Mouse (Mus musculus) forebrain, embryonic 14.5 days (tissue): ENCODE measurements around the gene Ppara. TPM values are rescaled to one million over a fixed set of nuclear protein-coding genes. Genes with fewer than 3 reads are reported as not detected.

ENCODE experiments used
- ATAC-seq: fragments of 200-750 bp; cut with Nextera tagmentation; 2 replicates; pipeline ENCODE4 v1.8.0; 2017; ENCODE audit warnings: mild to moderate bottlenecking, moderate library complexity
- DNase-seq: peaks from one replicate; pipeline ENCODE4 v3.0.0-alpha.2; 2015; ENCODE audit warnings: low spot score
- H3K27ac ChIP-seq: fragments of 300-500 bp; sonication (generic); 2 replicates; pipeline ENCODE4 v1.5.1; 2014; ENCODE audit warnings: low read depth, mild to moderate bottlenecking, control low read depth, low read length, moderate library complexity
- H3K27me3 ChIP-seq: fragments of 300-500 bp; sonication (generic); replicated peaks from 2 replicates; pipeline ENCODE4 v1.6.1; 2014; ENCODE audit warnings: low read length, control low read depth, mixed read lengths; ENCODE audit not compliant: control insufficient read depth, insufficient read depth
- H3K36me3 ChIP-seq: fragments of 300-500 bp; sonication (generic); 2 replicates; pipeline ENCODE4 v1.6.1; 2014; ENCODE audit warnings: low read length, control low read depth; ENCODE audit not compliant: control insufficient read depth, insufficient read depth
- H3K4me1 ChIP-seq: fragments of 300-500 bp; sonication (generic); 2 replicates; pipeline ENCODE4 v1.6.1; 2014; ENCODE audit warnings: antibody characterized with exemption, low read length, control low read depth; ENCODE audit not compliant: control insufficient read depth, insufficient read depth
- H3K4me2 ChIP-seq: fragments of 300-500 bp; sonication (generic); 2 replicates; pipeline ENCODE4 v1.6.1; 2014; ENCODE audit warnings: mild to moderate bottlenecking, control low read depth, low read length
- H3K4me3 ChIP-seq: fragments of 300-500 bp; sonication (generic); 2 replicates; pipeline ENCODE4 v1.5.1; 2014; ENCODE audit warnings: low read depth, low read length, control low read depth
- H3K9ac ChIP-seq: fragments of 300-500 bp; sonication (generic); 2 replicates; pipeline ENCODE4 v1.6.1; 2014; ENCODE audit warnings: mild to moderate bottlenecking, low read length, control low read depth, moderate library complexity
- H3K9me3 ChIP-seq: fragments of 300-500 bp; sonication (generic); replicated peaks from 2 replicates; pipeline ENCODE4 v1.6.1; 2016; ENCODE audit warnings: low read length, control low read depth, mixed read lengths; ENCODE audit not compliant: control insufficient read depth
- WGBS: fragments of 180-500 bp; shearing (Covaris S2); extraction: QIAGEN DNeasy Blood & Tissue Kit; methylation state at CpG from one replicate; pipeline ENCODE4 v1.1.7; 2014; 5-methylcytosine and 5-hydroxymethylcytosine counted together
- polyA plus RNA-seq: library from polyadenylated mRNA; unstranded; fragments of >200 nt; fragmentation: Nextera tagmentation; extraction: Ambion mirVana; gene quantifications from 2 replicates; pipeline ENCODE4 v1.2.1, GENCODE M21; 2014

Gene Ppara
- polyA plus RNA-seq, 1 experiment from 2014 or later: 0.67 TPM

GRCm38 (mm10) chr15:85702411-85702951 is 32.3 kb upstream of the Ppara start:
- Histone ChIP-seq H3K27me3 (no peaks in the 10 kb centered on the region), H3K9me3 (no peaks in the 10 kb centered on the region), H3K27ac (peak overlapping the region; percentile 44), H3K36me3 (peaks cover 98% of the 10 kb centered on the region), H3K4me3 (no peak overlapping the region), H3K9ac (no peak overlapping the region), H3K4me2 (no peak overlapping the region), H3K4me1 (peaks cover 9% of the 10 kb centered on the region)
- peak; percentile 61 for ATAC-seq
- WGBS: 44% methylated on average over 13 of the region's 13 CpGs
- DNase-seq: peak; percentile 74

GRCm38 (mm10) chr15:85703194-85703641 is 31.6 kb upstream of the Ppara start:
- Histone ChIP-seq H3K4me1 (peaks cover 9% of the 10 kb centered on the region), H3K27ac (peak overlapping the region; percentile 44), H3K27me3 (no peaks in the 10 kb centered on the region), H3K4me3 (no peak overlapping the region), H3K36me3 (peaks cover 96% of the 10 kb centered on the region), H3K9ac (no peak overlapping the region), H3K9me3 (no peaks in the 10 kb centered on the region), H3K4me2 (no peak overlapping the region)
- DNase-seq: no peak
- 71% methylated on average over 11 of the region's 11 CpGs for whole genome bisulfite sequencing
- ATAC-seq: no peak

DNA sequence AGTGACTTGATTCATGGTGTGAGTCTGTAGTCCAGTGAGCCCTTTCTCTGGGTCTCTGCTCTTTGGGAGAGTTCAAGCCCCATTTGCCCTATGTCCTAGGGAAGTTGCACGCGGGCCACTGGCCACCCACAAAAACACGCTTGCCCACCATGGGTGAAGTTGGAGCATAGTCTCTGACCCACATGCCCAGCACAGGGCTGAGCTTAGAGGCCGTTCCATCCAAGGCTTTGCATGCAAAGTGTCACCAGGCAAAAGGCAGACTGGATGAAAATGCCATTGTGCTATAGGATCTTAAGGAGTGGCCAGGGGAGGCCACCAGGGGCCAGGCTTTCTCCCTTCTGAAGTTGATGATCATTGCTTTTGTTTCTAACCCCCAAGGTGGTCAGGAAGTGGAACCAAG is 30.9 kb upstream of the Ppara start:
- H3K4me3 ChIP-seq: no peak overlapping the region
- H3K4me1 ChIP-seq: peaks cover 9% of the 10 kb centered on the region
- DNase-seq (no peak), ATAC-seq (no peak)
- H3K9me3 ChIP-seq: no peaks in the 10 kb centered on the region
- peaks cover 89% of the 10 kb centered on the region for H3K36me3 ChIP-seq
- no peak overlapping the region for H3K27ac ChIP-seq
- H3K9ac ChIP-seq: no peak overlapping the region
- 86% methylated on average over 4 of the region's 4 CpGs for WGBS
- H3K27me3 ChIP-seq: no peaks in the 10 kb centered on the region
- no peak overlapping the region for H3K4me2 ChIP-seq

GRCm38 (mm10) chr15:85704341-85705012 is 30.3 kb upstream of the Ppara start:
- Histone ChIP-seq H3K4me3 (no peak overlapping the region), H3K9ac (no peak overlapping the region), H3K36me3 (peaks cover 83% of the 10 kb centered on the region), H3K27me3 (no peaks in the 10 kb centered on the region), H3K4me2 (no peak overlapping the region), H3K4me1 (peaks cover 9% of the 10 kb centered on the region), H3K27ac (no peak overlapping the region), H3K9me3 (no peaks in the 10 kb centered on the region)
- 80% methylated on average over 8 of the region's 8 CpGs for WGBS
- DNase-seq (no peak), ATAC-seq (no peak)

GRCm38 (mm10) chr15:85705013-85705528 is 29.7 kb upstream of the Ppara start:
- DNase-seq (no peak), ATAC-seq (no peak)
- Histone ChIP-seq H3K27ac (no peak overlapping the region), H3K36me3 (peaks cover 77% of the 10 kb centered on the region), H3K4me3 (no peak overlapping the region), H3K4me2 (no peak overlapping the region), H3K9me3 (no peaks in the 10 kb centered on the region), H3K9ac (no peak overlapping the region), H3K4me1 (peaks cover 9% of the 10 kb centered on the region), H3K27me3 (no peaks in the 10 kb centered on the region)
- WGBS: 89% methylated on average over 9 of the region's 9 CpGs

DNA sequence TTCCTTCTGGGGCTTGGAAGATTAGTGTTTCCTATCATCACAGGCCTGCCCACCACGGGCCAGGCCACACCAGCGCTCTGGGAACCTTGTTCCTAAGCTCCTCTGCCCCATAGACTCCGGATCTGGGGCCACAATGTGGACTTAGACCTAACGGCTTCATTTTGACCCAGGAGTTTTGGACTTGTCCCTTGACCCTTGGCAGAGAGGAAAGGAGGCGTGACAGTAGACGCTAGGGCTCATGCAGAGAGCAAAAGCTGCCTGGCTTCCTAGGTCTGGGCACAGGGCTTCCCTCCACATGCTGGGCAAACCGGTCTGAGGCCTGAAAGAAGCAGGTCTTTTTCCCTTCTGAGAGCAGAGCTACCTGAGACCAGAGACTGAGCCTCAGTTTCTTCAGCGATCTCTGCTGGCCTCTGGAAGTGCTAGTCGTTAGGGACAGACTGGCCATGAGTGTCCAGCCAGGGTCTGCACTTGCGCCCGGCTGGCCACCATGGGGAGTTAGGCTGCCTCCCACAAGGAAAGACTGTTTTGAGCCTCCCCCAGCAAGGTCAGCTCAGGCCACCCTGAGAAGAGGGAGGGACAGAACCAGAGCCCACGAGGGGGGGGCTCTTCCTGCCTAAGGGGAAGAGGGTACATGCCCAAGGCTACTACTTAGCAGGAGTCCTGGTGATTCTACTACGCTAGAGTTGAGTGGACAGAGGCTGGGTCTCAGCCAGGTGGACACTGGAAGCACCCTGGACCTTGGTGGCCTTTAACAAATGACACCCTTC is 29.0 kb upstream of the Ppara start:
- Histone ChIP-seq H3K9me3 (no peaks in the 10 kb centered on the region), H3K4me3 (no peak overlapping the region), H3K27me3 (no peaks in the 10 kb centered on the region), H3K27ac (no peak overlapping the region), H3K4me2 (no peak overlapping the region), H3K36me3 (peaks cover 71% of the 10 kb centered on the region), H3K9ac (no peak overlapping the region), H3K4me1 (peaks cover 9% of the 10 kb centered on the region)
- no peak for DNase-seq
- no peak for ATAC-seq
- WGBS: 86% methylated on average over 13 of the region's 13 CpGs

DNA sequence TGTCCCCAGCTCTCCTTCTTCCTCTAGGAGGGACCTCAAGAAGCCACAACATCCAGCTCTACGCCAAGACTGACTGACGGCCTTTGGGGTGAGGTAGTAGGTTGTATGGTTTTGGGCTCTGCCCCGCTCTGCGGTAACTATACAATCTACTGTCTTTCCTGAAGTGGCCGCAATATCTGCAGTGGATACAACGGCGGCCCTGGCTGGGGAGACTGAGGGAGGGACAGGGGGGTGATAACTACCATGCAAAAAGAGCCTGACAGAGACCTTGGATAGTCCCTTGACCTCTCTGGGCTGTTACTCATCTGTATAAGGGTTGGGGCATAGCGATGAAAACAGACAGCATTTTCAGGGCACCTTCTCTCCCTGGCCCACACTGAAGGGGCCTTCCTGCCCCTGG is 28.3 kb upstream of the Ppara start:
- peaks cover 63% of the 10 kb centered on the region for H3K36me3 ChIP-seq
- WGBS: 92% methylated on average over 8 of the region's 8 CpGs
- ATAC-seq (no peak), DNase-seq (no peak)
- no peak overlapping the region for H3K27ac ChIP-seq
- H3K4me3 ChIP-seq: no peak overlapping the region
- no peaks in the 10 kb centered on the region for H3K27me3 ChIP-seq
- H3K4me2 ChIP-seq: no peak overlapping the region
- peaks cover 9% of the 10 kb centered on the region for H3K4me1 ChIP-seq
- no peak overlapping the region for H3K9ac ChIP-seq
- no peaks in the 10 kb centered on the region for H3K9me3 ChIP-seq

DNA sequence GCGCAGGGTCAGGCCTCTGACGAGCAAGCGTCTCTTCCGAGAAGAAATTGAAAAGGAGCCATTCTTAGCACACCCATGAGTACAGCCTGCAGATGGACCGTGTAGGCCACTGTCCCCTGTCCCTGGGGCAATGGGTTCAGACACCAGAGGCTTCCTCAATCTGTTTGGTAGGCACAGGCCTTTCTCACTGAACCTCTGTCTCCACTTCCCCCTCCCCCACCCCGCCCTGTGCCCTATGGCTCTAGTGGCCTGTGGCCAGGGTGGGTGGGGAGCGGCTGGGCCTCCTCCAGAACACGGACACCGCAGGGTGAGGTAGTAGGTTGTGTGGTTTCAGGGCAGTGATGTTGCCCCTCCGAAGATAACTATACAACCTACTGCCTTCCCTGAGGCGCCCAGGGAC is 27.8 kb upstream of the Ppara start:
- Histone ChIP-seq H3K27ac (no peak overlapping the region), H3K27me3 (no peaks in the 10 kb centered on the region), H3K4me1 (peaks cover 4% of the 10 kb centered on the region), H3K36me3 (peaks cover 58% of the 10 kb centered on the region), H3K4me2 (no peak overlapping the region), H3K9ac (no peak overlapping the region), H3K4me3 (no peak overlapping the region), H3K9me3 (no peaks in the 10 kb centered on the region)
- WGBS: 90% methylated on average over 11 of the region's 11 CpGs
- no peak for DNase-seq
- ATAC-seq: no peak
